Mouse (Mus musculus) limb, embryonic 12.5 days (tissue): ENCODE results near the gene Habp4. TPM values are rescaled to one million over a fixed set of nuclear protein-coding genes. Genes with fewer than 3 reads are reported as not detected.
A peak's percentile ranks its signal among the peaks of the same experiment; 100 is the strongest.

Source experiments
- ATAC-seq: fragments of 200-750 bp; cut with Nextera tagmentation; 2 replicates; pipeline ENCODE4 v1.8.0; 2017; ENCODE audit warnings: low read depth, moderate TSS enrichment; ENCODE audit not compliant: insufficient number of reproducible peaks, insufficient read depth, low FRiP score, low TSS enrichment
- H3K27ac ChIP-seq: fragments of 300-500 bp; sonication (generic); 2 replicates; pipeline ENCODE4 v1.5.1; 2016; ENCODE audit warnings: mild to moderate bottlenecking, moderate library complexity
- H3K27me3 ChIP-seq: fragments of 300-500 bp; sonication (generic); 2 replicates; pipeline ENCODE4 v1.6.1; 2016; ENCODE audit warnings: mild to moderate bottlenecking, moderate library complexity
- H3K36me3 ChIP-seq: fragments of 300-500 bp; sonication (generic); 2 replicates; pipeline ENCODE4 v1.6.1; 2016; ENCODE audit warnings: mild to moderate bottlenecking, moderate library complexity
- H3K4me1 ChIP-seq: fragments of 300-500 bp; sonication (generic); replicated peaks from 2 replicates; pipeline ENCODE4 v1.6.1; 2016
- H3K4me2 ChIP-seq: fragments of 300-500 bp; sonication (generic); 2 replicates; pipeline ENCODE4 v1.6.1; 2016; ENCODE audit warnings: mild to moderate bottlenecking, moderate library complexity
- H3K4me3 ChIP-seq: fragments of 300-500 bp; sonication (generic); replicated peaks from 2 replicates; pipeline ENCODE4 v1.5.1; 2016; ENCODE audit warnings: mild to moderate bottlenecking
- H3K9ac ChIP-seq: fragments of 300-500 bp; sonication (generic); replicated peaks from 2 replicates; pipeline ENCODE4 v1.6.1; 2016; ENCODE audit warnings: mild to moderate bottlenecking, moderate library complexity
- H3K9me3 ChIP-seq: fragments of 300-500 bp; sonication (generic); 2 replicates; pipeline ENCODE4 v1.6.1; 2016; ENCODE audit warnings: mild to moderate bottlenecking, moderate library complexity
- WGBS: fragments of 180-500 bp; shearing (Covaris S2); methylation state at CpG from one replicate; pipeline ENCODE4 v1.1.7; 2016; 5-methylcytosine and 5-hydroxymethylcytosine counted together
- polyA plus RNA-seq: library from polyadenylated mRNA; unstranded; fragments of >200 nt; fragmentation: Nextera tagmentation; extraction: Ambion mirVana; gene quantifications from 2 replicates; pipeline ENCODE4 v1.2.1, GENCODE M21; 2016

The Habp4 gene
- 30.9 and 31.6 TPM in 2 replicates for polyA plus RNA-seq

GRCm38 (mm10) chr13:64161548-64161915 is at the start of gene Habp4:
TSS of gene Habp4 (plus strand) at chr13:64161824.
- Histone ChIP-seq H3K27ac (peak within 1 kb of the TSS; percentile 83), H3K9me3 (peaks cover 7% of the 10 kb centered on the region), H3K4me2 (peak within 1 kb of the TSS; percentile 79), H3K4me3 (peak within 1 kb of the TSS; percentile 85), H3K36me3 (peaks cover 6% of the 10 kb centered on the region), H3K9ac (peak within 1 kb of the TSS; percentile 87), H3K4me1 (peaks cover 16% of the 10 kb centered on the region), H3K27me3 (peaks cover 14% of the 10 kb centered on the region; the same call in 1 of the 2 replicates)
- WGBS = under 1% methylated on average over 31 of the region's 31 CpGs
- ATAC-seq = peak; percentile 98

- Histone ChIP-seq H3K36me3 (no peaks in the 10 kb centered on the region), H3K9ac (no peak overlapping the region), H3K27me3 (no peaks in the 10 kb centered on the region), H3K4me1 (no peaks in the 10 kb centered on the region), H3K4me2 (no peak overlapping the region), H3K27ac (no peak overlapping the region), H3K4me3 (no peak overlapping the region), H3K9me3 (no peaks in the 10 kb centered on the region)
- WGBS = 64% methylated on average over 2 of the region's 2 CpGs
- ATAC-seq = no peak
Observed at GRCm38 (mm10) chr13:64117442-64117841, 44.2 kb upstream of the Habp4 start.

GRCm38 (mm10) chr13:64120760-64121159 is 40.9 kb upstream of the Habp4 start:
- no peaks in the 10 kb centered on the region for H3K4me1 ChIP-seq
- ATAC-seq = no peak
- 68% methylated on average over 4 of the region's 4 CpGs for WGBS

GRCm38 (mm10) chr13:64123491-64124188 is 38.0 kb upstream of the Habp4 start:
- Histone ChIP-seq H3K36me3 (no peaks in the 10 kb centered on the region), H3K27me3 (no peaks in the 10 kb centered on the region), H3K9me3 (peaks cover 10% of the 10 kb centered on the region; the same call in 1 of the 2 replicates), H3K27ac (no peak overlapping the region), H3K4me1 (no peaks in the 10 kb centered on the region), H3K9ac (no peak overlapping the region), H3K4me3 (no peak overlapping the region), H3K4me2 (no peak overlapping the region)
- WGBS = 25% methylated on average over 6 of the region's 6 CpGs
- ATAC-seq = no peak

More at GRCm38 (mm10) chr13:64120760-64121159, 40.9 kb upstream of the Habp4 start:
- Histone ChIP-seq H3K4me2 (no peak overlapping the region), H3K9ac (no peak overlapping the region), H3K36me3 (no peaks in the 10 kb centered on the region), H3K9me3 (peaks cover 10% of the 10 kb centered on the region; the same call in 1 of the 2 replicates), H3K4me3 (no peak overlapping the region), H3K27ac (no peak overlapping the region), H3K27me3 (no peaks in the 10 kb centered on the region)

- no peak overlapping the region for H3K9ac ChIP-seq
- no peaks in the 10 kb centered on the region for H3K4me1 ChIP-seq
- no peak overlapping the region for H3K27ac ChIP-seq
- ATAC-seq = no peak
- no peak overlapping the region for H3K4me3 ChIP-seq
- H3K36me3 ChIP-seq = no peaks in the 10 kb centered on the region
- 96% methylated on average over 6 of the region's 6 CpGs for WGBS
- H3K4me2 ChIP-seq = no peak overlapping the region
- no peaks in the 10 kb centered on the region for H3K27me3 ChIP-seq
- H3K9me3 ChIP-seq = peaks cover 10% of the 10 kb centered on the region; the same call in 1 of the 2 replicates
Observed at GRCm38 (mm10) chr13:64124886-64125285, 36.7 kb upstream of the Habp4 start.

GRCm38 (mm10) chr13:64126316-64126715 is 35.3 kb upstream of the Habp4 start:
- Histone ChIP-seq H3K27ac (no peak overlapping the region), H3K4me3 (no peak overlapping the region), H3K27me3 (no peaks in the 10 kb centered on the region), H3K9me3 (peaks cover 10% of the 10 kb centered on the region; the same call in 1 of the 2 replicates), H3K36me3 (no peaks in the 10 kb centered on the region), H3K4me2 (no peak overlapping the region), H3K9ac (no peak overlapping the region), H3K4me1 (no peaks in the 10 kb centered on the region)
- WGBS = 71% methylated on average over 4 of the region's 4 CpGs
- ATAC-seq = no peak

DNA sequence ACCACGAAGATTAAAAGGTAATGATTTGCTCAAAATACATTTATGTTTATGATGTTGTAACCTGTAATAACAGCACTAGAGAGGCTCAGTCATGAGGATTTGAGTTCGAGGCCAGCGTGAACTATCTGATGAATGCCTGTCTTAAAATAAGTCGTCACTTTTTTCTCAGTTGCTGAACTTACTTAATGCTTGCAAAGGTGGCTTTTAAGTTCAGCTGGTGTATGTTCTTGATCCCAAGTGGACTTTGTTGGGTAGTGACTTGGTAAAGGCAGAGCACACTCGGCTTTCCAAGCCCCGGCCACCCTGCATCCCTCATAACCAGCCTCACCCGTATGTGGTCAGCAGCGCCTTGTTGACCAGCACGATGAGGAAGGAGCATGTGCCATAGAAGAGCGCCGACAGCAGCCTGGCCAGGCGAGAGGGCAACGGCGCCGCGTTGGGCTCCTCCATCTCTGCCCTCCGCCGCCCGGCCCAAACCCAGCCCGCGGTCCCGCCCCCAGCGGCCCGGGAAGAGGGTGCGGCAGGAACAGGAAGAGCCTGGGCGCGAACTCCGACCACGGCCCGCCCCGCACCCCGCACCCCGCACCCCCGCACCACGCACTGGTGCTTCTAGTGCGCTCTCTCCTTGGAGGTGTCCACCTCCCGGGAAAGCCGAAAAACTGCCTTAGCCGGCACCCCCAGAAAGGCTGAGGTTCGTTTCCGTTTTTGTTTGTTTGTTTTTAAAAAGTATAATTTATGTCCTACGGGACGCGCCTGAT is 32.6 kb upstream of the Habp4 start, which contains the start of gene Slc35d2:
TSS of gene Slc35d2 (minus strand) at position 511 of the 758 bp plus-strand sequence.
- H3K27me3 ChIP-seq = no peaks in the 10 kb centered on the region
- no peaks in the 10 kb centered on the region for H3K4me1 ChIP-seq
- H3K4me3 ChIP-seq = peak within 1 kb of the TSS; percentile 62
- peak; percentile 56; the same call in 1 of the 2 replicates for ATAC-seq
- H3K9me3 ChIP-seq = no peaks in the 10 kb centered on the region
- peak within 1 kb of the TSS; percentile 64; the same call in 1 of the 2 replicates for H3K27ac ChIP-seq
- H3K36me3 ChIP-seq = peaks cover 12% of the 10 kb centered on the region
- peak within 1 kb of the TSS; percentile 74 for H3K9ac ChIP-seq
- WGBS = 7% methylated on average over 43 of the region's 44 CpGs
- H3K4me2 ChIP-seq = peak within 1 kb of the TSS; percentile 78

DNA sequence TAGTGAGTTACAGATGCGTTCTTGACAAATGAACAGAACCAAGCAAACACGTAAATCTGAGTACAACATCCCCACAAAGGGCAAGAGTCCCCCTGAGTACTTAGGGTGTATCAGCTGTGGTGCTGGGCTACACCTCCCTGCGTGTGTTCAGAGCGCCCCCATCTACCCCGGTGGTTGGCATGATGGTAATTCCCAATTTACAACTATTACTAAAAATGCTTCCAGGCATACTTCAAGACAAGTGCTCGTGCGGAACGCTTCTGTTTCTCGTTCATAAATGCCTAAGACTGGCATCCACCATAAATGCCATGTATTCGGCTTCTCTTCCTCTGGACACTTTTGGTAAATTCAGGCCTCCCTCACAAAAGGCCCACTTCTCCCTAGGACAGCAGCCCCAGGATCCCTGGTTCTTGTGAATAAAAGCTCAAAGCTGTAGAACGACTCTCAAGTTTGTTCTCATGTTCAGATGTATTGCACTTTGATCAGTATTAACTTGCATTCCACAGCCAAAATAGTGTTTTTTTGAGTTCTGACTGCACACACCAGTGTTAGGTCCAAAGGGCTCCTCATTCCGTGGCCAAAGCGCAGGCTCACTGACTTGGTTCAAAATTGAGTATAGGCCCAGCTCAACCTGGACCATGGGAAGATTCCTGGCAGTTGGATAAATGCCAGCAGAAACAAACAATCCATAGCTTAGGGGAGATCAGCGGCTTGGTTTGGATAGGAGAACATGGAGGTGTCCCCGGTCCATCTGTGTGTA is 31.8 kb upstream of the Habp4 start:
- Histone ChIP-seq H3K36me3 (peaks cover 20% of the 10 kb centered on the region), H3K4me2 (peak overlapping the region; percentile 78), H3K27me3 (no peaks in the 10 kb centered on the region), H3K27ac (peak overlapping the region; percentile 64; the same call in 1 of the 2 replicates), H3K4me3 (peak overlapping the region; percentile 62), H3K9me3 (no peaks in the 10 kb centered on the region), H3K9ac (peak overlapping the region; percentile 74), H3K4me1 (no peaks in the 10 kb centered on the region)
- ATAC-seq = peak; percentile 58; the same call in 1 of the 2 replicates
- 40% methylated on average over 15 of the region's 15 CpGs for WGBS

GRCm38 (mm10) chr13:64150121-64150520 is 11.5 kb upstream of the Habp4 start:
- Histone ChIP-seq H3K9ac (no peak overlapping the region), H3K4me2 (no peak overlapping the region), H3K4me1 (peaks cover 27% of the 10 kb centered on the region), H3K9me3 (no peaks in the 10 kb centered on the region), H3K4me3 (no peak overlapping the region), H3K36me3 (no peaks in the 10 kb centered on the region), H3K27me3 (no peaks in the 10 kb centered on the region), H3K27ac (no peak overlapping the region)
- no peak for ATAC-seq
- WGBS = 71% methylated on average over 5 of the region's 5 CpGs

- peaks cover 27% of the 10 kb centered on the region for H3K4me1 ChIP-seq
Observed at GRCm38 (mm10) chr13:64152241-64152669, 9.4 kb upstream of the Habp4 start.

More at GRCm38 (mm10) chr13:64152241-64152669, 9.4 kb upstream of the Habp4 start:
- 1% methylated on average over 42 of the region's 42 CpGs for WGBS
- Histone ChIP-seq H3K27me3 (no peaks in the 10 kb centered on the region), H3K27ac (peak overlapping the region; percentile 89), H3K4me2 (peak overlapping the region; percentile 86), H3K9ac (peak overlapping the region; percentile 78), H3K36me3 (no peaks in the 10 kb centered on the region), H3K4me3 (peak overlapping the region; percentile 81), H3K9me3 (no peaks in the 10 kb centered on the region)
- ATAC-seq = peak; percentile 21
